Mouse (Mus musculus) lung, postnatal 0 days (tissue): ENCODE results near the gene Cacna2d1.

Experiments used
- CTCF ChIP-seq: IDR thresholded peaks from 2 replicates; pipeline ENCODE4 v1.5.1; 2016; ENCODE audit warnings: antibody characterized with exemption, mild to moderate bottlenecking
- EP300 ChIP-seq: IDR thresholded peaks from 2 replicates; pipeline ENCODE4 v1.6.1; 2016; ENCODE audit warnings: antibody characterized with exemption, mild to moderate bottlenecking, control low read depth

GRCm38 (mm10) chr5:16006964-16007363, 72.5 kb downstream of the Cacna2d1 start:
- TF ChIP-seq EP300, result no peak
- TF ChIP-seq CTCF, result no peak
